Mouse (Mus musculus): ENCODE results near the gene Abhd14a.

Abhd14a gene

GRCm38 (mm10) chr9:106411091-106411594 is 36.3 kb downstream of the Abhd14a start:
- no peak for DNase-seq (ENCODE audit: low read depth)

GRCm38 (mm10) chr9:106410086-106410650 is 37.3 kb downstream of the Abhd14a start:
- DNase-seq (ENCODE audit: low read depth), result no peak

GRCm38 (mm10) chr9:106409096-106409495 is 38.4 kb downstream of the Abhd14a start:
- no peak for DNase-seq (ENCODE audit: low read depth)

- no peak for DNase-seq (ENCODE audit: low read depth)
These were observed 40.9 kb downstream of the Abhd14a start for GRCm38 (mm10) chr9:106406443-106407078.

GRCm38 (mm10) chr9:106405275-106405674 is 42.2 kb downstream of the Abhd14a start:
- no peak for DNase-seq (ENCODE audit: low read depth)

- DNase-seq (ENCODE audit: low read depth), result no peak
These were observed 44.7 kb downstream of the Abhd14a start for GRCm38 (mm10) chr9:106402607-106403375.

GRCm38 (mm10) chr9:106402149-106402548 is 45.3 kb downstream of the Abhd14a start:
- no peak for DNase-seq (ENCODE audit: low read depth)

- DNase-seq (ENCODE audit: low read depth), result no peak
These were observed 47.7 kb downstream of the Abhd14a start for GRCm38 (mm10) chr9:106399808-106400207.

- DNase-seq (ENCODE audit: low read depth), result no peak
These were observed 48.7 kb downstream of the Abhd14a start for GRCm38 (mm10) chr9:106398667-106399311.

GRCm38 (mm10) chr9:106397733-106398132 is 49.7 kb downstream of the Abhd14a start:
- no peak for DNase-seq (ENCODE audit: low read depth)

- peak; percentile 67 for DNase-seq (ENCODE audit: low read depth)
These were observed 52.6 kb downstream of the Abhd14a start for GRCm38 (mm10) chr9:106394649-106395602.

- DNase-seq (ENCODE audit: low read depth), result no peak
These were observed 53.9 kb downstream of the Abhd14a start for GRCm38 (mm10) chr9:106393548-106393947.

GRCm38 (mm10) chr9:106392828-106393527 is 54.5 kb downstream of the Abhd14a start:
- no peak for DNase-seq (ENCODE audit: low read depth)
